Mouse (Mus musculus): ENCODE results near the gene Exosc10.
A peak's percentile ranks its signal among the peaks of the same experiment; 100 is the strongest.

The Exosc10 gene

DNA sequence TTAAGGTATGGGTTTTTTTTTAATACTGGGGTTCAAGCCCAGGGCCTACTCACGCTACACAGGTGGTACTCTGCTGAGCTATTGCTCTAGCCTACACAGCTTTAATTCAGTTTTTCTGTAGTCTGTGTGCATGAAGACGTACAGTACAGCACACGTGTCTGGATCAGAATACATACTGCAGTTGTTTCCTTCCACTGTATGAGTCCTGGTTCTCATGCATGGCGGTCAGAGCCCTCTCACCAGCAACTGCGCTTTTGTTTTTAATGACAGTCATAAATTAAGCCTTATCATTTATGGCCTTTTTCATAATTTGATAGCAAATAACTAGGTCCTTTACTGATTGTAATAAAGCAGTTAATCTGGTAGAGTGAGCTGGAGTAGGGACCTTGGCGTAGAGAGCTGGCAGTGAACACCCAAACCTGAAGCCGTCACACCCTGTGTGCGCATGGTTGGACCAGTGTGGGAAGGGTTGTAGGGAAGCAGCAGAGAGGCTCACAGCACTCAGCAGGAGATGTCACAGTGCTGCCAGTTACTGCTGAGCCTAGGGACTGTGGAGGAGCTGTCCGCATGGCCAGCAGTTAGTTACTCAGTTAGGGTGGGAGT, 12.6 kb downstream of the Exosc10 start:
- no peak for DNase-seq (ENCODE audit: low spot score in 2 of 2)

DNA sequence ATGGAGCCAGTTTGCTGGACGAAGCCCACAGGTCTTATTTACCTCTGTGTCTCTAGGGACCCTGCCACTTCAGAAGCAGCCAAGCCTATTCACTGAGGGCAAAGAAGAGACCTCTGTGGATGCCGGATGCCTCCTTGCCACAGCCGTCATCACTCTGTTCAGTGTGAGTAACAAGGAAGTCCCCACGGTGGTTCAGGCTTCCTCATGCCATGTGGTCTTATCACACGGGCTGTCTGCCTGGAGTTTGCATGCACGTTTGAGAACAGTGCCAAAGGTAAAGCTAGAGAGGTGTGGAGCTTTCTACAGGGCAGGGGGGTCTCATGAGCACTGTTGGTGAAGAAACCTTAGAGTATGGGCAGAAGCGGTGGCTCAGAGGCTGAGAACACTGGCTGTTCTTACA, 15.0 kb downstream of the Exosc10 start:
- no peak for DNase-seq (ENCODE audit: low spot score in 2 of 2)

DNA sequence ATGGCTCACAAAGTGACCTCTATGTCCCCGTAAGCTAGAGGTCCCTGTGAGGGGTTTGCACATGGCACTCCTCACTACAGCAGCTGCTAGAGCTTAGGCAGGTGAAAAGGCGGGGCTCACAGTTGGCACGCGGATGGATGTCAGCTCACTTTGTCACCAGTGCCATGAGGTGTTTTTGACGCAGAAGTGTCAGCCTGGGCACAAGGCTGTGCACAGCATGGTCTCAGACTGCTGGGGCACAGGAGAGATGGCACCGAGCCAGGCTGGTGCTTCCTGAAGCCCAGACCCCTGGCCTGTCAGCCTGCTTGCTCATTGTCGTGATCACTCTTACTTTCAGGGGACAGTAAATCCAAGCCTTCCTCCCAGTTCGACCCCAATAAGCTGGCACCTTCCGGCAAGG, 22.5 kb downstream of the Exosc10 start:
- no peak for DNase-seq (ENCODE audit: low spot score in 2 of 2)

DNA sequence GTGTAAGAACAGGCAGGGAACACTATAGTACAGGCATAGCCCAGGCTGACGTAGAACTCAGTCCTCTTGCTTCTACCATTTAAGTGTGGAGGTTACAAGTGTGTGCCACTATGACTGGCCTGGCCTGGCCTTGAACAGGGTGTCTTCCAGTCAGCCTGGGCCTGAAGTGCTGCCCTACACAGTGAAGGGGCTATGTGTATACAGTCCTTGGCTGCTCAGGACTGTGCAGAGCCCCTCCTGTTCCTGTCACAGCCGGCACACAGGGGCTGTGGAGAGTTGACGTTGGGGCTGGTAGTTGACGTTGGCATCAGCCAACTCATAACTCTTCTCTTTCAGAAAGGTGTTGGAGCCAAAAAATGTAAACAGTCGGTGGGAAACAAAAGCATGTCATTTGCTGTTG, 23.2 kb downstream of the Exosc10 start:
- no peak for DNase-seq (ENCODE audit: low spot score in 2 of 2)

DNA sequence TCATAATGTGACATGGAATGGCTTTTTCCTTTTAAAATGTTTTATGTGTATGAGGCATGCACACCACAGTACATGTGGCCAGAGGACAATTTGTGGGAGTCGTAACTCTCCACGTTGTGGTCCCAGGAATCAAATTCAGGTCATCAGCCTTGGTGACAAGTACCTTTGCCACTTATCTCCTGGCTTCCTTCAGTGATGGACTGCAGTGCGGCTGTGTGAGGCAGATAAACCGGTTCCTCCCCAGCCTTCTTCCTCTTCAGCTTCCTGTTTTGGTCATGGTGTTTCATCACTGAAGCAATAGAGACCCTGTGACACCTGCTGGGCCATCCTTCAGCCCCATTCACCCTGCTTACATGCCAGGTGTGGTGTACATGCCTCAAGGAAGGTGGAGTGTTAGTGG, 25.0 kb downstream of the Exosc10 start:
- no peak for DNase-seq (ENCODE audit: low spot score in 2 of 2)

DNA sequence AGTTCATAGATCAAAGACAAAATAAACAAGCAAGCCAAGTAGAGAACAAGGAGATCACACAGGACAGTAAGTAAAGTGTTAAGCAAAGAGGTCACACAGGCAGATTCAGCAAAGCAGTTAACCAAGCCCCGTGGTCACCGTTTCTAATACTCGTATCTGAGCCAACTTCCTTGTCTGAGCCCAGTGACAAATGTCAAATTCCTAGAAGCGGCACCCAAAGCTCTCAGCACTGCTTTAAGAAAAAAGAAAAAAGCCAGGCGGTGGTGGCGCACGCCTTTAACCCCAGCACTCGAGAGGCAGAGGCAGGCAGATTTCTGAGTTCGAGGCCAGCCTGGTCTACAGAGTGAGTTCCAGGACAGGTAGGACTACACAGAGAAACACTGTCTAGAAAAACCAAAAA, 28.4 kb downstream of the Exosc10 start:
- no peak for DNase-seq (ENCODE audit: low spot score in 2 of 2)

DNA sequence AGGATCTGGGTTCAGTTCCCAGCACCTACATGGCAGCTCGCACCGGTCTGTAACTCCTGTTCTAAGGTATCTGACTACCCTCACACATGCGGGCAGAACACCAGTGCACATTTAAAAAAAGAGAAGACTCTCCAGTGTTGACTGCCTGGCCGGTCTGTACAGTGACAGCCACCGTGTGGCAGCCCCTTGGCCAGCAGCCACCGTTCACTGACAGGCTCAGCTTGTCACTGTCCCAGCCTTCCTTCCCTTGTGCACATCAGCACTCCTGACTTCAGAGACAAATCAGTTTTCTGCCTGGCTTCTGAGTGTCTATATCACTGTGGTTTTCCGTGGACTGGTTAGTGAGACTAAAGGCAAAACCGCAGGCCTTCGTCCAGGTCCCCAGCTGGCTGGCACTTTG, 30.6 kb downstream of the Exosc10 start:
- no peak for DNase-seq (ENCODE audit: low spot score in 2 of 2)

DNA sequence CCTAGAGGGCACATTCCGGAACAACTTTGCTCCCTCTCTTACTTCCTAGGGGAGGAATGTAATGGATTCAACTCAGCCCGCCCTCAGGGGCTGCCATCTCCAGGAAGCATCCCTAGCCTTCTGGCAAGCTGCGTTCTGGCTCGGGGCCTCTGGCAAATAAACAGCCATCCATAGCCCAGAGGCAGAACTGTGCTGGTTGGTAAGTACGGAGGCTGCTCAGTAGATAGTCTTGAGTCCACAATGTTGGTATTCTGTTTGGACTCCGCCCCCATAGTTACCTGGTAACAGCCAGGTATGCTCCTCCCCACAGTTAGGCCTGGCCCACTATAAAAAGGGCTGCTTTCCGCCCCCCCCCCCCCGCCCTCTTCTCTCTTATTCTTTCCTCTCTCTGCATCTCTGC, 31.3 kb downstream of the Exosc10 start:
- DNase-seq (ENCODE audit: low spot score in 2 of 2), result no peak

DNA sequence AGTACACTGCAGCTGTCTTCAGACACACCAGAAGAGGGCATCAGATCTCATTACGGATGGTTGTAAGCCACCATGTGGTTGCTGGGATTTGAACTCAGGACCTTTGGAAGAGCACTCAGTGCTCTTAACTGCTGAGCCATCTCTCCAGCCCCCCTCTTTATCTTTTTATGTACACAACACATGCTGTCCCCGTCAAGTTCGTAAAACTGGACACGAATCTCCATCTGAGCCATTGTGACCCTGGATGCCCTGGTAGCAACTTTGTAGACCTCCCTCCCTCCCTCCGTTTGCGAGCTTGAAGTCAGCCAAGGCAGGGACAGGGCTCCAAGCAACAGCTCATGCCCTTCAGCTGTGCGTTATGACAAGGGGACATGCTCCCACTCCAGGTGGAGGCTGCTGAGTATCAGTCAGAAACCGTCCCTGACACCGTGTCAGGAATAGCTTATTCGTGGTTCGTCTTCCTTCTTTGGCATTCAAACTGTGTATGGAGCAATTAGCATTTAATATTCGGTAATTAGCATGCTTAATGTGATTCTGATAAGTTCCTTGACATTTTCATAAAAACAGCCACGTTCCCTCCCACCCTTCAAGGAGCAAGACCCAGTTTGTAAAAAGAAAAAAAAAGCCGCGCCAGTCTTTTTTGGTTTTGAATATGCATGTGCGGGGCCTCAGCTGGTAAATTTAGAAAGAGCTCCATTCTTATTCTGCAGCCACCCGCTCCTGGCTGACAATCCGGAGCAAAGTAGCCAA, 32.4 kb downstream of the Exosc10 start:
- DNase-seq (ENCODE audit: low spot score in 2 of 2), result no peak

DNA sequence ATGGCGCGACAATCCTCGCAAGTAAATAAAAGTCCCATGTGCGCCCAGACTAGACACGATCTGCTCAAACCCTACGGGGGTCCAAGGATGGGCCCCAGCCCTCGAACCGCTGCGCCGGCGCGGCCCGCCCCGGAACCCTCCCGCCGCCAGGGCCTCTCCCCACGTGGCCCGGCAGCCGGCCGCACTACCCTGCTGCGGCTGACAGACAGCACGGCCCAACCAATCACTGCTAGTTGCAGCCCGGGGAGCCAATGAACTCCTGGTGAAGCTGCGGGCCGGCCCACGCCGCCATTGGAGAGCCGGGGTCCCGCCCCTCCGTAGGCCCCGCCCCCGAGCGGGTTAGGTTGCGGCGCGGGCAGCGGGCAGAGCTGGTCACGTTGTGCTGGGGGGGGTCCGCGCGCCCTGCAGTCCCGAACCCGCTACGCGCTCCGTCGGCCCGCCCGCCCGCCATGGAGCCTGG, 33.0 kb downstream of the Exosc10 start, which contains the start of gene Srm:
Gene Srm, plus strand, starts transcription at position 333 of the 460 bp plus-strand sequence.
- peak; percentile 92 to 98 for DNase-seq (ENCODE audit: low spot score in 2 of 2)

DNA sequence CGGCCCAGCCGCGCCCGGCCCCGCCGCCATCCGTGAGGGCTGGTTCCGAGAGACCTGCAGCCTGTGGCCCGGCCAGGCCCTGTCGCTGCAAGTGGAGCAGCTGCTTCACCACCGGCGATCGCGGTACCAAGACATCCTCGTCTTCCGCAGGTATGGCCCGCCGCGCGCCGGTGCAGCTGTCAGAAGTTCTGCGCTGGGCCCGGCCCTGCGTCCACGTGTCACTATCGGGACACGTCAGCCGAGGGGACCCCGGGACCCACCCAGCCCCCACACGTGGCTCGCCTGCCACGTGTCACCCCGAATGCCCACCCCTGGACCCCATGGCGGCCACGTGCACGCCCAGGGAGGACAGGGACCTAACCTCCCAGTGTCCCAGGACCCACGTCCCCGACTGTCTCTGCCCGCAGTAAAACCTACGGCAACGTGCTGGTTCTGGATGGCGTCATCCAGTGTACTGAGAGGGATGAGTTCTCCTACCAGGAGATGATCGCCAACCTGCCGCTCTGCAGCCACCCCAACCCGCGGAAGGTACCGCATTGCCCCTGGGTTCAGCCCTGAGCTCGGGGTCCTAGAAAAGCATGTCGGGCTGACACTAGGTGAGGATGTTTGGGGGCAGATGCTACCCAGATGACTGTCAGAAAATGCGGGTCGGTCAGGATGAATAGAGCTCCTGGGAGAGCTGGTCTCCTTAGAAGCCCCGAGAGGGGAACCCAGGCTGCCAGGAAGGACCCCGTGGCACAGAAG, 33.6 kb downstream of the Exosc10 start:
- DNase-seq (ENCODE audit: low spot score in 2 of 2), result peak in 1 of 2 experiments; percentile 30

DNA sequence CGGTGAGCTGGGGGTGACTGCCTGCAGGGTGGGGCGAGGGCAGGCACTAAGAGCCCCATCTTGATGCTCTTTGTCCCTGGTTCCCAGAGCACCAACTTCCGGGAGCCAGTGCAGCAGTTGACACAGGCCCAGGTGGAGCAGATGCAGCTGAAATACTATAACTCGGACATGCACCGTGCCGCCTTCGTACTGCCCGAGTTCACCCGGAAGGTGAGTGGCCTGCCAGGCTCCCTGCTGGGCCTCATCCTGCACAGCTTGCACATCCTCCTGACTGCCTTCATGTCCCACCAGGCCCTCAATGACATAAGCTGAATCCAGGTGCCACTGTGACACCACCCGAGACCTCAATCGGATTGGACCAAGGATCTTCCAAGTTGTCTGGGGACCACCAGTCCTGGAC, 35.8 kb downstream of the Exosc10 start:
- DNase-seq (ENCODE audit: low spot score in 2 of 2), result no peak

DNA sequence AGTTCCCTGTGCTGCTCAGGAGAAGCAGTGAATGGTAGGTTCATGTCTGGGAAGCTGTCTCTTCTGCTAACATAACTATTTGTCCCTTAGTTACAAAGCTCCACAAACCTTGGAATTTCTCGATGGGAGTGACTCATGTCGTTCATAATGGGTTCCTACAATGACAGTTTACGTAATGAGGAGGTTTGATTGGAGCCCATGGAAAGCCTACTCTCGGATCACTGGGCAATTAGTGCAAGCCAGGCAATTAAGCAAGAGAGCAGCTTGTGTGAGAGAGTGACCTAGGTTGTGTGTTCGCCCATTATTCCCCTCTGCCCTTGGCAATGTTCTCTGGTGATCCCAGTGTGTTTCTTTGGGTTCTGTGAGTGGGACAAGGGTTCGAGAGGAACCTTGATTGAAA, 37.7 kb downstream of the Exosc10 start:
- DNase-seq (ENCODE audit: low spot score in 2 of 2), result no peak

DNA sequence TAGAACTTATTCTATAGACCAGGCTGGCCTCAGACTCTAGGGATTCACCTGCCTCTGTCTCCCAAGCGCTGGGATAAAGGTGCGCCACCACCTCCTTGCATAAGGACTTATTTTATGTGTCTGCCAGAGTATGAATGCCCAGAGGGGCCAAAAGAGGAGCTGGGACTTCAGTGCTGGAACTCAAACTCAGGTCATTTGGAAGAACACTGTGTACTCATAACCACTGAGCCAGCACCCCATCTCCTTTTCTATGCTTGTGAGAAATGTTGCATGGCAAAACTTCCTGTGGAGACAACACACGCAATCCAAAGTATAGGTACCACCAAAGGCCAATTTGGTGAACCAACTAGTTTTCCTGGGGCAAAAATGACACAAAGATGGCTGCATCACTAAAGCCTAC, 38.5 kb downstream of the Exosc10 start:
- no peak for DNase-seq (ENCODE audit: low spot score in 2 of 2)

DNA sequence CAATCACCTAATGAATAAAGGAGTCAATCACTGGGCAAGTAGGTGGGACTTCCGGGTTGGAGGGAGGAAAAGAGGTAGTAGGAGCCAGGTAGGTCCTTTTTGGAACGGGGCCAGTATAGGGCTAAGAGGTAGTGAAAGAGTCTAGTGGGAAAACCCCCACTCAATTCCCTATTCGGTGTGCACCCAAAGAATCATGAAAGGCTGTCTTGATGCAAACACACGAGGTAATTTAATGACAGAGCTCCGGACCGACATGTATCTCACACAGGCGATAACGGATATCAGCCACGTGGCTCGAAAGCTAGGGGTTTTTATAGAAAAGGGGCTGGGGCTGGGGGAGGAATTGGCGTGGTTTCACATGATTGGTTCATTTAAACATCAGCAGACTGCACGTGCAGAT, 40.6 kb downstream of the Exosc10 start:
- DNase-seq (ENCODE audit: low spot score in 2 of 2), result no peak

DNA sequence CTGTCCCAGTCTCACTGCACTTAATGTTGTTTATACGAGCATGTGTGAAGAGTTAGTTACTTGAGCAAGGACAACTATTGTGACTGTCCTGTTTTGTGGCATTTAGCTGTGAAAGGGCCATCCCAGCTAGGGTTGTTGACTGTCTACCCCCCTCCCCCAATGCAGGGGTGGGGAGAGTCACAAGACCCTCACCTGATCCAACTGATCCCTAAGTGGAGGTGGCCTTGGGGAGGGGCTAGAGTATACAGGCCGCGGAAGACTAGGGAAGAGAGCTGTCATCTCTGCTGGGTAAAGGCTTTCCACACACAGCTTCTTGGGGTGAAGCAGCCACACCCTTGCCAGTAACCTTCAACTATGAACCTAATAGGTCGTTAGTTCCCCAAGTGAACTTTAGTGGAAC, 42.1 kb downstream of the Exosc10 start:
- DNase-seq (ENCODE audit: low spot score in 2 of 2), result no peak

DNA sequence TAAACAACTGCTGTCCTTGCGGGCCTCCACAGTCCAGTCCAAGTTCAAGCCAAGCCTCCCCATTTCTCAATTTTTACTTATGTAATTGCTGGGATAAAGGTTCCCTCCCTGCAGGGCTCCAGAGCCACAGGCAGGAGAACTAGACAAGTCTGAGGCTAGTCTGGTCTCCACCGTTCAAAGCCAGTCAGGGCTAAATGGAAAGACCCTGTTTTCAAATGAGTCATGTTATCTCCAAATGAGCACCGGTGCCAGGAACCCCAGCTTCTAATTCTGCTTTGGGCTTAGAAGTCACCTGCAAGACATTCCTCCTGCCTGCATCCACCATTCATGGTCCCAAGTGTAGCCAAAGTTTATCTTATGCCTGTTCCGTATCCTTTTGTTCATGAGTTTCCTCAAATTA, 43.6 kb downstream of the Exosc10 start:
- no peak for DNase-seq (ENCODE audit: low spot score in 2 of 2)

DNA sequence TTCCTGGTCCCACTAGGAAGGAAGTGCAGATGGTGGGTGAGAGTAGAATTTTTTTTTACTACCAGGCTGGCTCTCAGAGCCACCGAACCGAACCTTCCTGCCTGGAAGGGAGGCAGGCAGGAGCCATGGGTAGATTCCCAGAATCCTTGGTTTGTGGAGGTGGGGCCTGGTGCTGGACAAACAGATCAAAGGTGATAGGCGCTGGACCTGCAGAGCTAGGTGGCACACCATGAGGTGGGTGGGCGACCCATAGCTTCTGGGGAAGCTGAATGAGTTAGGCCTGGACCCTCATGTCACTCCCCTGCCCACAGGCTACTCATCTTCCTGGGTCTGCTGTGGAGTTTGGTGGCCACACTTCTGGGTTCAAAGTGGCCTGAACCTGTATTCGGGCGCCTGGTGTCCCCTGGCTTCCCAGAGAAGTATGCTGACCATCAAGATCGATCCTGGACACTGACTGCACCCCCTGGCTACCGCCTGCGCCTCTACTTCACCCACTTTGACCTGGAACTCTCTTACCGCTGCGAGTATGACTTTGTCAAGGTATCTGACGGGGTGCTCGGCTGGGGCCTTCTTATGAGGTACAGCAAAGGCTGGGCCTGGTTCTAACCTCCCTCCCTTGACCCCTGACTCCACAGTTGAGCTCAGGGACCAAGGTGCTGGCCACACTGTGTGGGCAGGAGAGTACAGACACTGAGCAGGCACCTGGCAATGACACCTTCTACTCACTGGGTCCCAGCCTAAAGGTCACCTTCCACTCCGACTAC, 44.3 kb downstream of the Exosc10 start, which contains the start of gene Masp2:
Gene Masp2, plus strand, starts transcription at position 198 of the 764 bp plus-strand sequence.
- no peak for DNase-seq (ENCODE audit: low spot score in 2 of 2)

DNA sequence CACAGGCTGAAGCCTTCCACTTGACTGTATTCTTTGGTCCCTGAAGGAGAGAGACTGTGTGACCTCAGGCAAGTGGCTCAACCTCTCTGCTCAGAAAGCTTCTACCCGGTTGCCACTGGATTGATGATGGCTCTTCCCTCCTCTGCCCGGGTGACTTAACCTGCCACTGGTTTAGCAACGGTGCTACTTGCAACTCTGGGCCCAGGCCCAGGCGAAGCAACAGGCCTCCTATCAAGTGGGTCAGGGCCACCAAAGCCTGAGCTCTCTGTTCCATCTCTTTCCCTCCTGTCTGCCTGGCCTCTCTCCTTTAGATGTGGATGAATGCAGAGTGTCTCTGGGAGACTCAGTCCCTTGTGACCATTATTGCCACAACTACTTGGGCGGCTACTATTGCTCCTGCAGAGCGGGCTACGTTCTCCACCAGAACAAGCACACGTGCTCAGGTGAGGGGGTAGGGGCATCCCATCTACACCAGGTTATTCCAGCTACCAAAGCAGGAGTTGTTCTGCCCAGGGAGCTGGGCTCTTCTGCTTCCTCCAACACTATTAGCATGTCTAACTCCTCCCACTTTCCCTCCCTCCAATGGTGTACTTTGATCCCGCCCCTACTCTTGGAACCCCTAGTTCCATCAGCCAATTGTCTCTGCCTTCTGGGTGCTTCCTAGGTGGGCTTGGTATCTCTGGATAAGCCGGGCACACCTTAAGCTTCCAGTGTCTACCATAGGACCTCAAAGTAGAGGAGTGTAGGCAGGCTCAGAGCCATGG, 45.3 kb downstream of the Exosc10 start:
- DNase-seq (ENCODE audit: low spot score in 2 of 2), result no peak

DNA sequence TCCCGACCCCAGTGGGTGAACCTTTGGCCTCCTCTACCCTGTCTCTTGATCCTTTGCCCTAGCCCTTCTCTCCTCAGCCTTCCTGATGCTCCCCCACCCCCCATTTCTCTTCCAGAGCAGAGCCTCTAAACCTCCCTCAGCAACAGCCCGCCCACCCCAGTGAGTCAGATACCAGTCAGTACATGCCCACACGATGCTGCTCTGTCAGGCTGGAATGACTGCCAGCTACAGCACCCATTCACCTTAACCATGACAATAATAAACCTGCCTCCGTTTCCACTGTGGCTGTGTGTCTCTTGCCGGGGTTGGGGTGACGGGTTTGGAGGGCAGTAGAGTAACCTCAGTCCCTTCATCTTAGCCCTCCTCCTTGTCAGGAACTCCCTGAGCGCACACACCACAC, 45.9 kb downstream of the Exosc10 start:
- no peak for DNase-seq (ENCODE audit: low spot score in 2 of 2)

DNA sequence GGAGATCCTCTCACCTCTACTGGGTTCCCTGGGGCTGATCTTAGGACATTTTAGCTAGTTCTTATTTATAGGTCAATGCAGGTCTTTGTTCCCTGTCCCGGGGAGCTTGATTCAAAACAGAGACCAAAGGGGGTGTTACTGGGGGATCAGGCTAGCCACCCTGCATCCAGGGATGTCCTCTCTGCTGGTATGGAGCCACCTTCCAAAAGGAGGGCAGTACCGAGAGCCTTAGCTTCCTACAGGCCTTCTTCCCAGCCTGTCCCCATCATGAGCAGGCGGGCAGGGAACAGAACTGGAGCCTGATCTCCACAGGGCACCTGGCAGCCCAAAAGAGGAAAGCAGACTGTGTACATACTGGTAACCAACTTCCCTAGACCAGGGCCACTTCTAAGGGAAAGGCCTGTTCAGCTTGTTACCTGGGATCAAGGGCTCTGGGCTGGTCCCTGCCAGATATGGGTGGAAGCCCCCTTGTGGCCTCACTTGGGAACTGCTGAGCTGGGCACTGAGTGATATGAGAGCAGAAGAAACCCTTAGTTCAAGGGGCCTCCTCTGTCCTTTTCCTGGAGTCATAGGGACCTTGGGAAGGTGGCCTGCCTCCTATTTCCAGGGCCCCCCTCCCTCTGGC, 46.4 kb downstream of the Exosc10 start:
- peak; percentile 52 to 78 for DNase-seq (ENCODE audit: low spot score in 2 of 2)
